8 mouse cellular contexts compared by ENCODE assay signal in the genomic region with DNA sequence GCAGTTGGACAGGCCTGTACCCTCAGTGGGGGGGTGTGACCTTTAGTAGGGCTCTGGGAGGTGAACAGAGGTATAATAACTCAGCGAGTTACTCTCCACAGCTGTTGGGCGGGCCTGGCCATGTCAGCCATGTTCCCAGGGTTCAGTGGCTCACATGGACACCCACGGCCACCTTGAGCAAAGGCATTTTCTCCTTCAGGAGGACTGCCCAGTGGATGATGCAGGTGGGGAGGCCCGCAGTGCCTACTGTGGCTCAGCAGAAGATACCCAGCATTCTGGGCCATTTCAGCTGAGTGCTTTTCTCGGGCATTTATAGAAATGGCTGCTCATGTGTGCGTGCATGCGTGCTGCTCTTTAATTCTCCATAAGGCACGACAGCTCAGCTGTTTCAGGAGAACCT. TPM values are rescaled to one million over a fixed set of nuclear protein-coding genes. Genes with fewer than 3 reads are reported as not detected.
A peak's percentile ranks its signal among the peaks of the same experiment; 100 is the strongest.
DNase-seq lines count a peak whose midpoint lies in the region; ATAC-seq and TF ChIP-seq lines count a peak whose summit lies in the region.

No protein-coding gene starts in this region.

- no peaks in the 10 kb centered on the region for H3K27me3 ChIP-seq in lung, embryonic 16.5 days (ENCODE audit: control insufficient read depth, insufficient read depth, low read depth, low read length)
- H3K27me3 ChIP-seq in heart, postnatal 0 days (ENCODE audit: control insufficient read depth, insufficient read depth, low read length), result no peaks in the 10 kb centered on the region
- H3K27me3 ChIP-seq in liver, embryonic 16.5 days (ENCODE audit: control insufficient read depth, insufficient read depth, low read depth, low read length), result peaks cover 5% of the 10 kb centered on the region

- TF ChIP-seq EP300 in heart, postnatal 0 days (IDR thresholded peaks at IDR 0.05; ENCODE audit: low read depth), result no peak

- no peak overlapping the region for H3K9ac ChIP-seq in lung, embryonic 16.5 days (ENCODE audit: low read length)
- peak overlapping the region; percentile 90; the same call in 1 of the 2 replicates for H3K9ac ChIP-seq in heart, postnatal 0 days (replicated peaks; ENCODE audit: low read depth, low read length)
- no peak overlapping the region for H3K9ac ChIP-seq in liver, embryonic 16.5 days (ENCODE audit: low read depth, low read length)

- H3K36me3 ChIP-seq in lung, embryonic 16.5 days (ENCODE audit: control insufficient read depth, insufficient read depth, low read length), result no peaks in the 10 kb centered on the region
- H3K36me3 ChIP-seq in heart, postnatal 0 days (replicated peaks; ENCODE audit: control insufficient read depth, insufficient read depth, low read length), result no peaks in the 10 kb centered on the region
- no peaks in the 10 kb centered on the region for H3K36me3 ChIP-seq in liver, embryonic 16.5 days (ENCODE audit: control insufficient read depth, insufficient read depth)

- ATAC-seq in lung, embryonic 16.5 days (ENCODE audit: low read depth), result no peak
- ATAC-seq in heart, postnatal 0 days (ENCODE audit: insufficient read depth, low read depth), result no peak
- no peak for ATAC-seq in liver, embryonic 16.5 days (ENCODE audit: low read depth)
- ATAC-seq in granulocyte monocyte progenitor cell, adult 5-6 weeks (replicated peaks; ENCODE audit: poor library complexity, severe bottlenecking), result no peak

- no peak for TF ChIP-seq CTCF in heart, postnatal 0 days (IDR thresholded peaks at IDR 0.05; ENCODE audit: low read depth)

- peak overlapping the region; percentile 66 for H3K4me3 ChIP-seq in lung, embryonic 16.5 days (ENCODE audit: low read length)
- peak overlapping the region; percentile 85 for H3K4me3 ChIP-seq in heart, postnatal 0 days (ENCODE audit: low read depth, low read length)
- no peak overlapping the region for H3K4me3 ChIP-seq in liver, embryonic 16.5 days (ENCODE audit: low read depth, low read length)

- no peaks in the 10 kb centered on the region for H3K9me3 ChIP-seq in lung, embryonic 16.5 days (ENCODE audit: control insufficient read depth, low read length)
- no peaks in the 10 kb centered on the region for H3K9me3 ChIP-seq in heart, postnatal 0 days (replicated peaks; ENCODE audit: control insufficient read depth, low read length)
- no peaks in the 10 kb centered on the region for H3K9me3 ChIP-seq in liver, embryonic 16.5 days (replicated peaks; ENCODE audit: control insufficient read depth, low read length)

- H3K4me2 ChIP-seq in lung, embryonic 16.5 days (ENCODE audit: low read depth, low read length), result peak overlapping the region; percentile 91
- peak overlapping the region; percentile 97 for H3K4me2 ChIP-seq in heart, postnatal 0 days (ENCODE audit: low read depth, low read length)
- H3K4me2 ChIP-seq in liver, embryonic 16.5 days (ENCODE audit: low read depth, low read length), result peak overlapping the region; percentile 98; the same call in 1 of the 2 replicates

- DNase-seq in cerebellum, postnatal 10 days, result peak; percentile 51 to 61
- no peak for DNase-seq in cerebellum, adult 8-10 months
- no peak for DNase-seq in lung, postnatal 14 days
- DNase-seq in heart, postnatal 0 days (ENCODE audit: low spot score), result no peak
- no peak for DNase-seq in urinary bladder, postnatal 10 days (ENCODE audit: low spot score)

- no peak overlapping the region for H3K27ac ChIP-seq in lung, embryonic 16.5 days (ENCODE audit: low read length)
- H3K27ac ChIP-seq in heart, postnatal 0 days (ENCODE audit: low read depth), result no peak overlapping the region
- H3K27ac ChIP-seq in liver, embryonic 16.5 days (ENCODE audit: low read length), result no peak overlapping the region

- WGBS in lung, embryonic 16.5 days, result 74% methylated on average over 8 of the region's 8 CpGs
- WGBS in heart, postnatal 0 days, result 77% methylated on average over 8 of the region's 8 CpGs
- 70% methylated on average over 8 of the region's 8 CpGs for WGBS in liver, embryonic 16.5 days (ENCODE audit: insufficient replicate concordance)

- H3K4me1 ChIP-seq in lung, embryonic 16.5 days (replicated peaks; ENCODE audit: control insufficient read depth, insufficient read depth, low read length), result peaks cover 12% of the 10 kb centered on the region
- H3K4me1 ChIP-seq in heart, postnatal 0 days (ENCODE audit: control insufficient read depth, insufficient read depth), result peaks cover 31% of the 10 kb centered on the region
- H3K4me1 ChIP-seq in liver, embryonic 16.5 days (ENCODE audit: control insufficient read depth, low read depth, low read length), result peaks cover 23% of the 10 kb centered on the region

RNA-seq across cellular contexts. Expression of a gene that starts 2.5 kb away (rescaled TPM):
- polyA plus RNA-seq in lung, embryonic 16.5 days (2015; fragmentation: Nextera tagmentation; extraction: Ambion mirVana), result 6.3 and 6.6 TPM in 2 replicates
- total RNA-seq in heart, postnatal 0 days (2014; rRNA removed; ENCODE audit: low replicate concordance), result 35.1 and 71.5 TPM in 2 replicates
- 14.4 and 16.5 TPM in 2 replicates for polyA plus RNA-seq in heart, postnatal 0 days (2015; fragmentation: Nextera tagmentation; extraction: Ambion mirVana)
- 0.82 and 0.90 TPM in 2 replicates for polyA plus RNA-seq in liver, embryonic 16.5 days (2015; fragmentation: Nextera tagmentation; extraction: Ambion mirVana)
- 11.2 and 14.9 TPM in 2 replicates for total RNA-seq in granulocyte monocyte progenitor cell, adult 5-6 weeks (2014; fragmentation: Nextera tagmentation)
- total RNA-seq in granulocyte monocyte progenitor cell, adult 5-6 weeks (2017), result 9.1 and 14.0 TPM in 2 replicates

Comparison
In these comparisons a context has a peak if more than half of its experiments do, and no peak if none do; other contexts are left out.
1. DNase-seq: peak in cerebellum, postnatal 10 days (2 of 2); none in cerebellum, adult 8-10 months (single experiment), lung, postnatal 14 days (single experiment), heart, postnatal 0 days (single experiment) and urinary bladder, postnatal 10 days (single experiment).
2. Peak in every context shown above with its lines, with median percentiles within 50 percentile points of each other: H3K4me2 ChIP-seq.